Mouse (Mus musculus): ENCODE measurements around the gene Ndufa4l2.
A peak's percentile ranks its signal among the peaks of the same experiment; 100 is the strongest.

Ndufa4l2 gene

GRCm38 (mm10) chr10:127509837-127510701, 4.7 kb upstream of the Ndufa4l2 start:
- DNase-seq (ENCODE audit: low spot score in 2 of 2): no peak

- no peak for DNase-seq (ENCODE audit: low spot score in 2 of 2)
Measured at GRCm38 (mm10) chr10:127510895-127511617, 3.7 kb upstream of the Ndufa4l2 start.

DNA sequence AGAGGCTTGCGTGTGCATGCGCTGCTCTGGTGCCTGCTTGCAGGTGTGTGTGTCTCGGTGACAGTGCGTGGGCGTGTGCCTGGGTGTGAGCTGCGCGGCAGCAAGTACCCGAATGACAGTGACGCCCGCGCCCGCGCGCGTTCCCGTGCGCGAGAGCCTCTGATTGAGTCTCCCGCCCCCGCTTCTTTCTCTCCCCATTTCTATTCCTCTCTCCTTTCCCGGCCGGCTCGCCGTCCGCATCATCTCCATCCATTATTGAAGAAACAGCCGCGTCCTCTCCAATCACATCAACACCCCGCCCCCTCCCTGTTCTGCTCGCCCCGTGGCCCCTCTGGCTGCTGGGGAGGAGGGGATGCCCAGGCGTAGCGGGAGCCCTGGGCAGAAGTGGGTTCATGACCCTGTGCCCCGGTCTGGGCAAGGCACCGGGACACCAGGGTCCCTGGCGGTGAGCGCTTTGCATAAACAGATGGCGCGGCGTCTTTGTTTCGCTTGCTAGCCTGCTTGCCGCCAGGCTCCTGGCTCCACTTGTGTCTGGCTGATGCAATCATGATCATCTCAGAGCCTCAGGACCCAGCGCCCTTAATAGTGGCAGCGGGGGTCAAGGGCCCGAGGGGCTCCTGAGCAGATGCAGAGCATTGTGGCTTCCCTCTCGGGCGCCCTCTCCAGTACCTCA, 3.0 kb upstream of the Ndufa4l2 start:
- DNase-seq (ENCODE audit: low spot score in 2 of 2): peak; percentile 58 to 62

DNA sequence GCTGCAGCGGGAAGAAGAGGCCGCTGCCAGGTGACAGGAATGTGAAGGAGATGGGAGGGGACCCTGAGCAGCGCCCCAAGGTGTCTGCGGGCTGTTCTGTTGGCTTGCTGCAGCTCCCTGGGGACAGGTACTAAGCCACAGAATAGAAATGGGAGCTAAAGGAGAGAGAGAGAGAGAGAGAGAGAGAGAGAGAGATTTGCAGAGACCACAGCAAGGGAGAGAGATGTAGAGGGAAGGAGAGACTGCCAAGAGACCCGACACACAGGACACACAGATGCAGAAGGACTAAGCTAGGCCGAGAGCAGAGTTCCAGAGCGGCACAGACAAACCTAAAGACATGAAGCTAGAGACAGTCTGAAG, 2.5 kb upstream of the Ndufa4l2 start:
- no peak for DNase-seq (ENCODE audit: low spot score in 2 of 2)

DNA sequence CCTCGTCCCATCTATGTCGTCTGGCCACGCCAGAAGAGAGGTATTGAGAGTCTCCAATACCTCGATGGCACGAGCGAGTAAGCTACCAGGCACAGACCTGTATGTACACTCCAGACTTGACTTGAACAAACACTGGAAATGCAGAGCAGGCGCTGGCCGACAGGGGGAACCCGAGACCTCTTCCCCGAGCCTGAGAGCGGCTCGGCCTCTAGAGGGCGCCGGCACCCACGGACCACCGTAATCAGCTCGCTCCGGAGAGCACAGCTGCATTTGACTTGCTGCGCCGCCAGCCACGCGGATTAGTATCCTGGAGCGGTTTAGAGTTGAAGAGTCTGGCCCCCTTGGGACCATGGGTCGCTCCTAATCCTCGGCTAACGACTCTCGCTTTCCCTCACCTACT, 2.0 kb upstream of the Ndufa4l2 start:
- peak; percentile 79 to 96 for DNase-seq (ENCODE audit: low spot score in 2 of 2)

- DNase-seq (ENCODE audit: low spot score in 2 of 2): no peak
Measured at GRCm38 (mm10) chr10:127513501-127514091, 1.2 kb upstream of the Ndufa4l2 start.

- DNase-seq (ENCODE audit: low spot score in 2 of 2): no peak
Measured at GRCm38 (mm10) chr10:127514111-127514698, 562 bp upstream of the Ndufa4l2 start.

DNA sequence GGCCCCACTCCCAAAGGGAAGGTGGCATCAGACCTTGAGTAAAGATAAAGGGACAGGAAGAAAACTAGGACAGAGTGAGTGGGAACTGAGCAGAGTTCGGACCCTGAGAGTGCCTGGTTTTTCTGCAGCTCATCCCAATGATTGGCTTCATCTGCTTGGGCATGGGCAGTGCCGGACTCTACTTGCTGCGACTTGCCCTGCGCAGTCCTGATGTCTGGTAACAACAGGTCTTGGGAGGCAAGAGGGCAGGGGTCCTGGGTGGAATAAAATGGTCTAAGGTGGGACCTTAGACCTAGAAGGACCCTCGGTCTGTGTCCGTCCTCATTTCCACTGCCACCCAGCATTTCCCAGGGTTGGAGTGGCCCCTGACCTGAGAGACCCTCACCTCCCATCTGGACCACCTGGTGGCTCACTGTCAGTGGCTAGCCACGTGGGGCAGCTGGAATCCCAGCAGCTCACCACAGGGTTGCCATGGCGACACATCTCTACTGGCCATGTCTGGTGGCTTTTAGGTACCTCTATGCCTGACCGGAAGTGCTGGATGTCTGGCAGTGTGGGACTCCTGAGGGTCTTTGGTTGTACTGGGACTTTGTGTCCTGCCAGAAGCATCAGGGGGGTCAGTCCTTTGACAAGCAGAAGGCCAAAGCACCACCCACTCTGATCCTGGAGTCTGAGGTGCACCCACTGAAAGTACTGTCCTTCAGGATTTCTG, 660 bp downstream of the Ndufa4l2 start:
- no peak for DNase-seq (ENCODE audit: low spot score in 2 of 2)

DNA sequence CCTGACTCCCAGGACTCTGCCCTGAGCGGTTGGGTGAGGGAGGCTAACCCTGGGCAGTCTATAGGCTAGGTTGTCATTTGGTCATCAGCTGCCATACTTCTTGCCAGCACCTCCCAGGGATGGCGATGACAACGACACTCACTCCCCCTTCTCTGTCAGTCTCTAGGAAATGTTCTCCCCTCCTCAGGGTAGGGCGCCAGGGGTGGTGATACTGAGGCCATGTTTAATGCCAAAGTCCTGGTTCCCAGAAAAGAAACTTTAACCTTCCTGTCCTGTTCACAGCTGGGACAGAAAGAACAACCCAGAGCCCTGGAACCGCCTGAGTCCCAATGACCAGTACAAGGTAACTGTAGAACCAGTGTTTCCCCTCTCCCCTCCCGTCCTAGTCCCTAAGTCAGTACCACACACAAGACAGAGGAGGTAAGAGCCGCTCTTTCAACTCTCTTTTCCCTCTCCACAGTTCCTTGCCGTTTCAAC, 1.3 kb downstream of the Ndufa4l2 start:
- DNase-seq (ENCODE audit: low spot score in 2 of 2): no peak

- DNase-seq (ENCODE audit: low spot score in 2 of 2): no peak
Measured at GRCm38 (mm10) chr10:127516576-127517260, 2.0 kb downstream of the Ndufa4l2 start.

- DNase-seq (ENCODE audit: low spot score in 2 of 2): no peak
Measured at GRCm38 (mm10) chr10:127517941-127518340, 3.2 kb downstream of the Ndufa4l2 start.

DNA sequence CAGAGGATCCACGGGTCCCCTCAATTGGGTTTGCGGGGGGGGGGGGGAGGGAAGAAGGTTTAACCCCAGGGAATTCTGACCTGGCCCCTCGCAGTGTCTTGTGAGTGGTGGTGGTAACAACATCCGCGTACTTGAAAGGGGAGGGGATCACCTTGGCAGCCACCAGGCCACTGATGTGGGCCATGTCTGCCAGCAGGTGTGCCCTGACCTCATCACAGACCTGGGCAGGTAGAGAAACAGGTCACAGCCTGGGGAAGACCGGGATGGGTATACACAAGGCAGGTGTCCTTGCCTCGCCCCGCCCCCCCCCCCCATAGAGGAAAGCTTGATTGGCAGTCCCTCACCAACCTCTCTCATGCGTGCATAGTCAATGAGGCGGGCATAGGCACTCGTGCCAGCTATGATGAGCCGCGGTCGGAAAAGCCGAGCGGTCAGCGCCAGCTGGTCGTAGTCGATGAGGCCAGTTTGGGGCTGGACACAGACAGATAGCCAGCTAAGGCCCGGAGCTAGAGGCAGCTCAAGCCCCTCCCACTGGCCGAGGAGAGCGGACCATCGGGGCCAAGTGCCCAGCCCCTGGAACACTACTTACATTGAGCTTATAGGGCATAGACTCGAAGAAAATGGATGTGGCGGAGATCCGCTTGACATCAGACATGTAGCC, 4.4 kb downstream of the Ndufa4l2 start:
- DNase-seq (ENCODE audit: low spot score in 2 of 2): no peak

DNA sequence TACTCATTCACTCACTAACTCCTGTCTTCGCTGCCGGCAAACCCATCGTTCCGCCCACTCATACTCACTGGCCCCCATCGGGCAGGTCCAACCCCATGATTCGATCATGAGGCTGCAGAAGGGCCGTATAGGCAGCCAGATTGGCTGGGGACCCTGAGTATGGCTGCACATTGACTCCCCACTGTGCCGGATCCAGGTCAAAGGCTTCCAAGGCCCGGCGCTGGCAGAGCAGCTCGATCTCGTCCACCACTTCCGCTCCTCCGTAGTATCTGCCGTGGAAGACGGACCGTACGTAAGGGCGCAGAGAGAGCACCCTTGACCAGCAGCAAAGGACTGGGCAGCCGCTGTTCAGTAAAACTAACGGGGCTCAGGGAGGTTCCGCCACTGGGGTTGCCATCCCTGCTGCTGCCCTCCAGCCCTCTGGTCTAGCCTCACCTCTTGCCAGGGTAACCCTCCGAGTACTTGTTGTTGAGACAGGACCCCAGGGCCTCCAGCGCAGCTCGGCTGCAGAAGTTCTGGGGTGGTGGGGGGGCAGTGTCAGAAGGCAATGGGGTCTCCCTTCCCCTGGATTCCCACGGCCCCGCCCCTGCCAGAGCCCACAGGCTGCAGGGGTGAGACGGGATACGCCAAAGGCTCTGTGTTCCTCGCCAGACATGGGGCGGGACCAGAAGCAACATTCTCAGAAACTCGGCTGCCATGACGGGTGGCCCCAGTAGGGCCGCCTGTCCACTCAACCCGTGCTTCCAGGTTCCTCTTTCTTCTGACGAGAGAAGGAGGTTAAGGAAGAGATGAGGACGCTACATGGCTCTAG, 5.3 kb downstream of the Ndufa4l2 start:
- DNase-seq (ENCODE audit: low spot score in 2 of 2): no peak

DNA sequence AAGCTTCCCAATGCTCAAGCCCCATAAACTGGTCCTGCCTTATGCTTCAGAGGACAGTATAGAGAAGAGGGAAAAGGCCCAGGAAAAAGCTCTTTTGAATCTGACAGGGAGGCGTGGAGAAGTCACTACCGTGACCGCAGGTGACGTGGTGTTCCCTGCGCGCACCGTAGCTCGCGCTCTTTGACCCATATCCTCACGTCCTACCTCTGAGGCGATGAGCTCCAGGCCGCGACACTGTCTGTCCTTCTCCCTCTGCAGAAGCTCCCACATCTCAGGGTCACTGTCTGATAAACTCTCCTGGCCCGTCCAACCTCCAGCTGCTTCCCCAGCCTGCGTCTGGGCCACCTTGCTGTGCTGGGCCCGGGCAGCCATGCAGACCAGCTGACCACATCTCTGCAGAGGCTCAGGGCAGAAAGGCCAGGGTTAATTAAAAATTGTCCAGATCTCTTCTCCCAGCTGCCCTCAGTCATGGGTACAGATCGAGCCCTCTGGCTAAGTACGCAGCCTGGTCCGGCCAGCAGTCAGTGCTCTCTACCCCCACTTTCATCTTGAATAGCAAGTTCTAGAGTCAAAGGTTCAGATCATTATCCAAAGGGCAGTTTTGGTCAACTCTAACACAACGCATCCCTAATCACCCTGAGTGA, 6.1 kb downstream of the Ndufa4l2 start:
- DNase-seq (ENCODE audit: low spot score in 2 of 2): no peak

DNA sequence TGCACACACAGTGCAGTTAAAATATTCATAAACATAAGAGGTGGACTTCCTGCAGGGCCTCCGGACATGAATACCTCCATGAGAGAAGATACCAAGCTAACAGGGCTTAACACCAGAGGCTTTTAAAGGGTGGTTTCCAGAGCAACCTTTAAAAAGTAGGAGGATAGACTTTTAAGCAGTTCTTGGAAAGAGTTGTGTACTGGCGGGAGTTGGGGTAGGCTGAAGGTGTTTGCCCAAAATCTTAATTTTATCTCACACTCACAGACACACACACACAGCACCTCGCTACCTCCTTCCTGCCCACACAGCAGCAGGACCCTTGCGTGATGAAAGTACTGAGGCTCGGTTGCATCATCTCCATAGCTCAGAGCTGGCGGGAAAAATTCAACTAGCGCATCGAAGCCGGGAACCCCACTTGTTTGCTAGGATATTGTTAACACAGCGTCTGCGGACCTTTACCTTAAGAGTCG, 6.9 kb downstream of the Ndufa4l2 start:
- no peak for DNase-seq (ENCODE audit: low spot score in 2 of 2)

GRCm38 (mm10) chr10:127522088-127522581, 7.4 kb downstream of the Ndufa4l2 start, which contains the start of gene Shmt2:
Gene Shmt2 (minus strand): TSS chr10:127522444.
- DNase-seq (ENCODE audit: low spot score in 2 of 2): peak; percentile 78 to 85

- no peak for DNase-seq (ENCODE audit: low spot score in 2 of 2)
Measured at GRCm38 (mm10) chr10:127524646-127525255, 10.0 kb downstream of the Ndufa4l2 start.

GRCm38 (mm10) chr10:127526048-127526447, 11.3 kb downstream of the Ndufa4l2 start:
- peak; percentile 38 to 67 for DNase-seq (ENCODE audit: low spot score in 2 of 2)

All from thymus, postnatal 10 days (tissue).